ENCODE assay signal across 33 mouse cellular contexts in the genomic region with DNA sequence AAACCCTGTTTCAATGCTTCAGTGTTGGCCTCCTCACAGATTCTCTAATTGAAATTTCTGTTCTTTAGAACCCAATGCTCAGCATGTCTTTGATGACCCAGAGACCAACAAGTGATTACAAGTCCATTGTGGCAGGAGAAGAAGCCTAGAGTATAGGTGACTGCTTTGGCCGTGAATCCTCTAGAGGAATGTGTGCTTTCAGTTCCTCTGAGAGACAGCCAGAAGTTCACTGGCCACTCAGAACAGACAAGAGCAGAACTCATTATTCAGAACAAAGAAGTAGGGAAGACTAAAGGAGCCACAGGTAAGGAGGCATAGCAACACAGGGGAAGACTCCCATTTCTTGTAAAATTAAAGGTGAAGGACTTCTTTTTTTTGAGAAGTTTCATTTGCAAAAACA.
"Had no signal": no experiment of that assay in that cellular context is flagged by ENCODE, and none has a peak within 500 bp of the region (broad histone marks: within the 10 kb centered on the region; RNA-seq: fewer than 3 reads in every experiment).

No protein-coding gene starts in this region.

- ATAC-seq: hindbrain, postnatal 0 days; inflammation-experienced regulatory T-cells, adult 6 months; intestine, embryonic 15.5 days; intestine, embryonic 16.5 days; intestine, postnatal 0 days had no signal

- H3K4me1 ChIP-seq: hindbrain, embryonic 10.5 days; hindbrain, embryonic 12.5 days; hindbrain, embryonic 13.5 days; hindbrain, embryonic 15.5 days; intestine, embryonic 15.5 days; kidney, embryonic 15.5 days had no signal

- H3K4me2 ChIP-seq: heart, embryonic 11.5 days; heart, embryonic 12.5 days; heart, embryonic 13.5 days; heart, embryonic 15.5 days; hindbrain, embryonic 12.5 days; hindbrain, embryonic 13.5 days; hindbrain, embryonic 14.5 days; hindbrain, embryonic 15.5 days; intestine, embryonic 15.5 days; kidney, embryonic 15.5 days had no signal

- H3K9ac ChIP-seq: heart, embryonic 12.5 days; heart, embryonic 13.5 days; heart, embryonic 15.5 days; hindbrain, embryonic 12.5 days; hindbrain, embryonic 13.5 days; hindbrain, embryonic 14.5 days; hindbrain, embryonic 15.5 days; intestine, embryonic 15.5 days; kidney, embryonic 15.5 days had no signal

- H3K27me3 ChIP-seq: heart, embryonic 12.5 days; heart, embryonic 13.5 days; heart, embryonic 15.5 days; hindbrain, embryonic 12.5 days; hindbrain, embryonic 13.5 days; hindbrain, embryonic 15.5 days; intestine, embryonic 15.5 days; kidney, embryonic 15.5 days had no signal

- H3K9me3 ChIP-seq: heart, embryonic 10.5 days; heart, embryonic 12.5 days; heart, embryonic 13.5 days; heart, embryonic 15.5 days; hindbrain, embryonic 10.5 days; hindbrain, embryonic 12.5 days; hindbrain, embryonic 13.5 days; hindbrain, embryonic 15.5 days; intestine, embryonic 15.5 days; kidney, embryonic 15.5 days had no signal

- H3K36me3 ChIP-seq: heart, embryonic 10.5 days; heart, embryonic 12.5 days; heart, embryonic 13.5 days; heart, embryonic 15.5 days; hindbrain, embryonic 10.5 days; hindbrain, embryonic 12.5 days; hindbrain, embryonic 13.5 days; hindbrain, embryonic 15.5 days; intestine, embryonic 15.5 days; kidney, embryonic 15.5 days had no signal

- DNase-seq: heart, postnatal 10 days; heart, postnatal 14 days; heart, postnatal 36 days; heart, postnatal 4 days; kidney, adult 11 months; kidney, adult 18-20 months; kidney, adult 2 months; kidney, adult 8-10 months; kidney, adult 9 months; kidney, postnatal 10 days; kidney, postnatal 14 days; kidney, postnatal 25 days; kidney, postnatal 36 days; kidney, postnatal 4 days; layer of hippocampus, postnatal 36 days had no signal

- H3K27ac ChIP-seq: heart, embryonic 10.5 days; heart, embryonic 13.5 days; heart, embryonic 15.5 days; hindbrain, embryonic 10.5 days; hindbrain, embryonic 12.5 days; hindbrain, embryonic 13.5 days; hindbrain, embryonic 14.5 days; hindbrain, embryonic 15.5 days; hindbrain, postnatal 0 days; intestine, embryonic 15.5 days; kidney, embryonic 15.5 days; kidney, postnatal 0 days; left cerebral cortex, adult 2 months had no signal

- H3K4me3 ChIP-seq: heart, embryonic 10.5 days; heart, embryonic 12.5 days; heart, embryonic 13.5 days; heart, embryonic 15.5 days; hindbrain, embryonic 10.5 days; hindbrain, embryonic 12.5 days; hindbrain, embryonic 13.5 days; hindbrain, embryonic 15.5 days; intestine, embryonic 15.5 days; kidney, embryonic 15.5 days; left cerebral cortex, adult 2 months had no signal
